Mouse (Mus musculus): Measurements from ENCODE around the gene Lhx2.

GRCm38 (mm10) chr2:38368746-38369330 lies 29.8 kb downstream of the Lhx2 start:
- no peak for TF ChIP-seq CTCF (IDR thresholded peaks at IDR 0.05; ENCODE audit: control insufficient read depth, insufficient read depth, low read length)
- TF ChIP-seq POLR2A (IDR thresholded peaks at IDR 0.05; ENCODE audit: borderline replicate concordance, control insufficient read depth, low read depth, low read length), result no peak
